Mouse (Mus musculus): ENCODE measurements at regions not wholly inside any gene's neighbourhood (a gene's known extent, or its start where the extent isn't known, plus 50 kb on each side); places are given as distances from the start of the nearest gene placed in this dataset.

DNA sequence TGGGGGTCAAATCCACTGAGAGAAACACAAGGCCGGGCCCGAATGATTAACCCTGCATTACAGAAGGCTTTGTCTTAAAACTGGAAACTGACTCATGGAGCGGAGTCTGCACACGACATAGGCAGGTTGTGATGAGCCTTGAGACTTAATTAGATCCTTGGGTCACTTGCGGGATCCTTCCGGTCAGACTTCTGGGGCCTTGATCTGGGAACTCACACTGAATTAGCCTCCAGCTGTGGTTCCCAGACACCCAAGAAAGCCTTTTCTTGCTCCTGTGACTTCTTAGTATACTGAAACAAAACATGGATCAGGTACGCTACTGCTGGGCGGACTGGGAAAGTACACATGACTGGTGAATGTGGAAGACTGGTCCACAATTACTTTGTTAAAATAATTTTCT lies 1015.8 kb downstream of the Adgrl2 start:
- TF ChIP-seq GATA1 (IDR thresholded peaks at IDR 0.05; ENCODE audit: borderline replicate concordance, low read length) (no peak), FLI1 (IDR thresholded peaks at IDR 0.05; ENCODE audit: low read length) (no peak)

Measured in megakaryocyte, embryonic 14.5 days (primary cell).